Mouse (Mus musculus) T-helper 2 cell (primary cell): ENCODE results near the gene Aak1.

Source experiments
- in situ Hi-C: fragments of 300-600 bp; cut with MboI, MseI; formaldehyde crosslinking; loops from one replicate; pipeline ENCODE4 v1.15.1; 2025; ENCODE audit warnings: high pct_unique_total_duplicates

The Aak1 gene

GRCm38 (mm10) chr6:86885816-86886529, 36.7 kb downstream of the Aak1 start:
- in situ Hi-C loops: no loop called here

GRCm38 (mm10) chr6:86886803-86887202, 37.5 kb downstream of the Aak1 start:
- in situ Hi-C loops: no loop called here

- in situ Hi-C loops: no loop called here
Measured at GRCm38 (mm10) chr6:86897520-86897919, 48.2 kb downstream of the Aak1 start.

GRCm38 (mm10) chr6:86899053-86899452, 49.7 kb downstream of the Aak1 start:
- in situ Hi-C loops: no loop called here

GRCm38 (mm10) chr6:86899965-86900364, 50.6 kb downstream of the Aak1 start:
- in situ Hi-C loops: no loop called here

- in situ Hi-C loops: no loop called here
Measured at GRCm38 (mm10) chr6:86900546-86900945, 51.2 kb downstream of the Aak1 start.

- in situ Hi-C loops: no loop called here
Measured at GRCm38 (mm10) chr6:86905500-86905899, 56.2 kb downstream of the Aak1 start.

GRCm38 (mm10) chr6:86907191-86907590, 57.9 kb downstream of the Aak1 start:
- in situ Hi-C loops: no loop called here

- in situ Hi-C loops: no loop called here
Measured at GRCm38 (mm10) chr6:86908561-86909150, 59.3 kb downstream of the Aak1 start.

- in situ Hi-C loops: no loop called here
Measured at GRCm38 (mm10) chr6:86909881-86910280, 60.6 kb downstream of the Aak1 start.

- in situ Hi-C loops: loop anchor here (5.0 kb wide), 2 partner anchors 49 to 169 kb away; no protein-coding TSS in a partner anchor
Measured at GRCm38 (mm10) chr6:86916157-86916820, 67.0 kb downstream of the Aak1 start.

GRCm38 (mm10) chr6:86917231-86917630, 67.9 kb downstream of the Aak1 start:
- in situ Hi-C loops: loop anchor here (5.0 kb wide), 2 partner anchors 50 to 170 kb away; no protein-coding TSS in a partner anchor

- in situ Hi-C loops: loop anchor here (5.0 kb wide), 2 partner anchors 51 to 171 kb away; no protein-coding TSS in a partner anchor
Measured at GRCm38 (mm10) chr6:86918058-86918835, 68.9 kb downstream of the Aak1 start.

- in situ Hi-C loops: loop anchor here (5.0 kb wide), 1 partner anchor 110 kb away; no protein-coding TSS in a partner anchor
Measured at GRCm38 (mm10) chr6:86921880-86922279, 72.6 kb downstream of the Aak1 start.

- in situ Hi-C loops: loop anchor here (5.0 kb wide), 1 partner anchor 112 kb away; no protein-coding TSS in a partner anchor
Measured at GRCm38 (mm10) chr6:86924746-86925145, 75.4 kb downstream of the Aak1 start.

- in situ Hi-C loops: no loop called here
Measured at GRCm38 (mm10) chr6:86934541-86934940, 85.2 kb downstream of the Aak1 start.

GRCm38 (mm10) chr6:86939797-86940196, 90.5 kb downstream of the Aak1 start:
- in situ Hi-C loops: no loop called here

GRCm38 (mm10) chr6:86940966-86941365, 91.6 kb downstream of the Aak1 start:
- in situ Hi-C loops: no loop called here

GRCm38 (mm10) chr6:86947100-86947499, 97.8 kb downstream of the Aak1 start:
- in situ Hi-C loops: no loop called here

GRCm38 (mm10) chr6:86948746-86949145, 99.4 kb downstream of the Aak1 start:
- in situ Hi-C loops: no loop called here

GRCm38 (mm10) chr6:86950141-86950540, 100.8 kb downstream of the Aak1 start:
- in situ Hi-C loops: no loop called here
